Comparison of ENCODE assay signal across 8 mouse cellular contexts in the genomic region with DNA sequence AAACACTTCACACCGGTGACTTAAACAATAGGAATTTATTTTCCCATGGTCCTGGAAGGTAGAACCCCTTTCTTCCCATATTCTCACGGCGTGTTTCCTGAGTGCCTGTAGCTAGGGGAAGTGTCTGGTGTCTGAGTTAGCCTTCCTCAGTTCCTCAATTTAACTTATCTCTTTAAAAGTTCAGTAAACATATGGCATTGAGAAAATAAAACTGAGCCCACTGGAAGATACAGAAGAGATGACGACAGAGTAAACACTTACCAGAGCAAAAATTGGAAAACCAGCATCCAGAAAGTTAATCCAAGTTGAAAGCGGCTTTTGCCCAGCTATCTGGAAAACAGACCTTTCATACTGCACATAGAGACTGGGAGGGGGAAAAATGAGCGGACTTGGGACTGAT. TPM values are rescaled to one million over a fixed set of nuclear protein-coding genes. Genes with fewer than 3 reads are reported as not detected.
DNase-seq lines count a peak whose midpoint lies in the region; ATAC-seq and TF ChIP-seq lines count a peak whose summit lies in the region.

No protein-coding gene starts in this region.

- H3K27me3 ChIP-seq in C2C12 (ENCODE audit: control insufficient read depth, insufficient read depth, insufficient read length): no peaks in the 10 kb centered on the region
- no peaks in the 10 kb centered on the region for H3K27me3 ChIP-seq in intestine, postnatal 0 days (replicated peaks; ENCODE audit: control insufficient read depth, insufficient read depth, low read length)
- H3K27me3 ChIP-seq in midbrain, embryonic 14.5 days (ENCODE audit: control insufficient read depth, insufficient read depth, low read length): no peaks in the 10 kb centered on the region

- intact Hi-C loops in left cerebral cortex, postnatal 36 days (cut with DNase I): no loop called here

- peak overlapping the region; percentile 63 for H3K4me3 ChIP-seq in C2C12 (ENCODE audit: insufficient read depth, poor library complexity, severe bottlenecking)
- H3K4me3 ChIP-seq in intestine, postnatal 0 days (ENCODE audit: low read depth, low read length): peak overlapping the region; percentile 71
- peak overlapping the region; percentile 72 for H3K4me3 ChIP-seq in midbrain, embryonic 14.5 days (replicated peaks; ENCODE audit: low read depth, low read length)

- H3K9me3 ChIP-seq in intestine, postnatal 0 days (ENCODE audit: control insufficient read depth): no peaks in the 10 kb centered on the region
- no peaks in the 10 kb centered on the region for H3K9me3 ChIP-seq in midbrain, embryonic 14.5 days (ENCODE audit: control insufficient read depth, low read length)

- H3K9ac ChIP-seq in intestine, postnatal 0 days (ENCODE audit: low read depth, low read length): peak overlapping the region; percentile 70
- H3K9ac ChIP-seq in midbrain, embryonic 14.5 days (replicated peaks; ENCODE audit: low read length): peak overlapping the region; percentile 69

- 0 out of 2 replicates have a peak, but pooled peaks have one; percentile 33 for ATAC-seq in erythroid progenitor cell, adult 5-6 weeks (replicated peaks; ENCODE audit: low FRiP score, poor library complexity, severe bottlenecking)
- no peak for ATAC-seq in intestine, postnatal 0 days
- no peak for ATAC-seq in midbrain, embryonic 14.5 days (ENCODE audit: low FRiP score, low TSS enrichment)
- no peak for ATAC-seq in megakaryocyte-erythroid progenitor cell, adult 5-6 weeks (replicated peaks; ENCODE audit: low FRiP score, low TSS enrichment, poor library complexity, severe bottlenecking)

- no peak for TF ChIP-seq CTCF in C2C12 (IDR thresholded peaks at IDR 0.05; ENCODE audit: control insufficient read depth, insufficient read depth, insufficient read length)
- no peak for TF ChIP-seq CTCF in intestine, postnatal 0 days (IDR thresholded peaks at IDR 0.05; ENCODE audit: low read depth)

- H3K79me2 ChIP-seq in C2C12 (ENCODE audit: control insufficient read depth, insufficient read depth): no peaks in the 10 kb centered on the region

- peak; percentile 59 for DNase-seq in 416B (ENCODE audit: low read depth)
- DNase-seq in midbrain, embryonic 14.5 days: no peak
- no peak for DNase-seq in right cerebral cortex, adult 18-20 months
- no peak for DNase-seq in left cerebral cortex, postnatal 36 days (ENCODE audit: low spot score in 2 of 2)

- peak overlapping the region; percentile 80 for H3K27ac ChIP-seq in intestine, postnatal 0 days (ENCODE audit: low read depth, low read length)
- H3K27ac ChIP-seq in midbrain, embryonic 14.5 days (replicated peaks; ENCODE audit: low read depth, low read length): peak overlapping the region; percentile 72; the same call in 1 of the 2 replicates

- no peaks in the 10 kb centered on the region for H3K4me1 ChIP-seq in intestine, postnatal 0 days (replicated peaks; ENCODE audit: control insufficient read depth, insufficient read depth, low read length)
- H3K4me1 ChIP-seq in midbrain, embryonic 14.5 days (ENCODE audit: control insufficient read depth, insufficient read depth, low read length): peaks cover 8% of the 10 kb centered on the region; the same call in 1 of the 2 replicates

- H3K79me3 ChIP-seq in C2C12 (ENCODE audit: low read depth): no peaks in the 10 kb centered on the region

- H3K36me3 ChIP-seq in C2C12 (ENCODE audit: control insufficient read depth, insufficient read depth): no peaks in the 10 kb centered on the region
- H3K36me3 ChIP-seq in intestine, postnatal 0 days (ENCODE audit: control insufficient read depth, insufficient read depth): peaks cover 4% of the 10 kb centered on the region
- H3K36me3 ChIP-seq in midbrain, embryonic 14.5 days (ENCODE audit: control insufficient read depth, insufficient read depth, low read length): 0 out of 2 replicates have a peak, but pooled peaks cover 3% of the 10 kb centered on the region

- WGBS in intestine, postnatal 0 days: 22% methylated on average over 6 of the region's 6 CpGs
- WGBS in midbrain, embryonic 14.5 days: 56% methylated on average over 6 of the region's 6 CpGs

- H3K4me2 ChIP-seq in intestine, postnatal 0 days (replicated peaks; ENCODE audit: low read depth): peak overlapping the region; percentile 87
- peak overlapping the region; percentile 77 for H3K4me2 ChIP-seq in midbrain, embryonic 14.5 days (ENCODE audit: low read length)

- no peak overlapping the region for H3ac ChIP-seq in C2C12 (ENCODE audit: control insufficient read depth, insufficient read length, low read depth)

TF ChIP-seq in C2C12, 6 proteins besides CTCF, POLR2A, EP300 and RAD21:
- no peak for TF ChIP-seq USF1 (IDR thresholded peaks at IDR 0.05; ENCODE audit: low read depth)
- TF ChIP-seq FOSL1 (IDR thresholded peaks at IDR 0.05; ENCODE audit: insufficient read depth, low read length, poor library complexity, severe bottlenecking): no peak
- TF ChIP-seq MYOG (IDR thresholded peaks at IDR 0.05; ENCODE audit: control insufficient read depth, extremely low read depth, insufficient read length): no peak
- TF ChIP-seq MAX (IDR thresholded peaks at IDR 0.05): no peak
- no peak for TF ChIP-seq MYOD1 (IDR thresholded peaks at IDR 0.05; ENCODE audit: control insufficient read depth, insufficient read length, low read depth)
- TF ChIP-seq CEBPB (IDR thresholded peaks at IDR 0.05; ENCODE audit: low read depth): no peak

RNA-seq across cellular contexts. Expression of gene Zfp69, which starts 0.7 kb away (rescaled TPM):
- polyA plus RNA-seq in C2C12 (2012; fragmentation: generic; extraction: Trizol): 1.1 TPM
- not detected in 2 replicates for total RNA-seq in erythroid progenitor cell, adult 5-6 weeks (2015; ENCODE audit: low replicate concordance)
- total RNA-seq in erythroid progenitor cell, adult 5-6 weeks (2017; ENCODE audit: low replicate concordance): not detected in 2 replicates
- 2.2 and 2.6 TPM in 2 replicates for polyA plus RNA-seq in intestine, postnatal 0 days (2015; fragmentation: Nextera tagmentation; extraction: Ambion mirVana)
- 6.4 and 6.6 TPM in 2 replicates for polyA plus RNA-seq in midbrain, embryonic 14.5 days (2014; fragmentation: Nextera tagmentation; extraction: Ambion mirVana)
- 3.1 and 9.1 TPM in 2 replicates for total RNA-seq in megakaryocyte-erythroid progenitor cell, adult 5-6 weeks (2014; fragmentation: Nextera tagmentation)
- 2.3 and 7.8 TPM in 2 replicates for total RNA-seq in megakaryocyte-erythroid progenitor cell, adult 5-6 weeks (2017)
- 1 to 10 TPM; 1.3 to 2.1 TPM for total RNA-seq in left cerebral cortex, postnatal 36 days (2021)

RNA-seq across cellular contexts. Expression of gene Exo5, which starts 27.3 kb away (rescaled TPM):
- polyA plus RNA-seq in C2C12 (2012; fragmentation: generic; extraction: Trizol): 14.1 TPM
- 9.4 and 10.1 TPM in 2 replicates for total RNA-seq in erythroid progenitor cell, adult 5-6 weeks (2015; ENCODE audit: low replicate concordance)
- 3.5 and 4.2 TPM in 2 replicates for total RNA-seq in erythroid progenitor cell, adult 5-6 weeks (2017; ENCODE audit: low replicate concordance)
- 12.3 and 12.6 TPM in 2 replicates for polyA plus RNA-seq in intestine, postnatal 0 days (2015; fragmentation: Nextera tagmentation; extraction: Ambion mirVana)
- polyA plus RNA-seq in midbrain, embryonic 14.5 days (2014; fragmentation: Nextera tagmentation; extraction: Ambion mirVana): 32.5 and 33.5 TPM in 2 replicates
- total RNA-seq in megakaryocyte-erythroid progenitor cell, adult 5-6 weeks (2014; fragmentation: Nextera tagmentation): 6.9 and 13.5 TPM in 2 replicates
- total RNA-seq in megakaryocyte-erythroid progenitor cell, adult 5-6 weeks (2017): 13.2 and 29.9 TPM in 2 replicates
- 10 to 100 TPM in 1 of 2 experiments, 1 to 10 TPM in 1; 8.9 to 11.7 TPM for total RNA-seq in left cerebral cortex, postnatal 36 days (2021)
